8 mouse cellular contexts compared by ENCODE assay signal in the genomic region with DNA sequence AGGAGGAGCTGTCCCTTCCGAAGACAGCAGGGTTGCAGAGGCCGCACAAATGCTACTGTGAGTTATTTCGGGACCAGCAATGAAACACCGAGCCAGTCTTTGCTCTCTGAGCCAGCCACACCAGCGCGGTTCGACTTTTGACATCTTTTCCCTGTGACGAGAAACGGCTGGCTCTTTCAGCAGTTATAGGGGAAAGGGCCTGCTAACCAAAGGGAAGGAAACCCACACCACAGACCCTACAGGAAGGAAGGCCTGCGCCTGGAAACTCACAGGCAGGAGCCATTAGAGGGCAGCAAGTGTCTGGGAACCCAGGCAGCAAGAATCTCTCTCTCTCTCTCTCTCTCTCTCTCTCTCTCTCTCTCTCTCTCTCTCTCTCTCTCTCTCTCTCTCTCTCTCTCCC.
A peak's percentile ranks its signal among the peaks of the same experiment; 100 is the strongest.
DNase-seq lines count a peak whose midpoint lies in the region; ATAC-seq and TF ChIP-seq lines count a peak whose summit lies in the region.

No protein-coding gene starts in this region.

- TF ChIP-seq POLR2A in cerebellum, adult 2 months (IDR thresholded peaks at IDR 0.05; ENCODE audit: borderline replicate concordance, insufficient read depth, low read length), result no peak

- no peaks in the 10 kb centered on the region for H3K27me3 ChIP-seq in cerebellum, adult 2 months (ENCODE audit: control insufficient read depth, insufficient read depth, low read length)
- H3K27me3 ChIP-seq in hindbrain, embryonic 15.5 days, result no peaks in the 10 kb centered on the region
- no peaks in the 10 kb centered on the region for H3K27me3 ChIP-seq in limb, embryonic 11.5 days (ENCODE audit: control insufficient read depth, insufficient read depth, low read length)
- no peaks in the 10 kb centered on the region; the same call in 1 of the 2 replicates for H3K27me3 ChIP-seq in midbrain, embryonic 11.5 days (ENCODE audit: control insufficient read depth, insufficient read depth, low read length)
- H3K27me3 ChIP-seq in stomach, postnatal 0 days (ENCODE audit: control insufficient read depth, insufficient read depth, low read length), result no peaks in the 10 kb centered on the region

- no peaks in the 10 kb centered on the region; the same call in none of the 2 replicates for H3K4me1 ChIP-seq in cerebellum, adult 2 months (ENCODE audit: control insufficient read depth, insufficient read depth, low read length)
- peaks cover 20% of the 10 kb centered on the region for H3K4me1 ChIP-seq in hindbrain, embryonic 15.5 days (replicated peaks)
- peaks cover 12% of the 10 kb centered on the region for H3K4me1 ChIP-seq in limb, embryonic 11.5 days (ENCODE audit: control insufficient read depth, insufficient read depth, low read length)
- peaks cover 12% of the 10 kb centered on the region for H3K4me1 ChIP-seq in midbrain, embryonic 11.5 days (ENCODE audit: control insufficient read depth, insufficient read depth, low read length)
- peaks cover 4% of the 10 kb centered on the region for H3K4me1 ChIP-seq in stomach, postnatal 0 days (replicated peaks; ENCODE audit: control insufficient read depth, insufficient read depth)

- 19% methylated on average over 10 of the region's 10 CpGs for WGBS in cerebellum, adult 2 months
- WGBS in hindbrain, embryonic 15.5 days, result 18% methylated on average over 10 of the region's 10 CpGs
- 14% methylated on average over 10 of the region's 10 CpGs for WGBS in limb, embryonic 11.5 days
- WGBS in midbrain, embryonic 11.5 days, result 15% methylated on average over 10 of the region's 10 CpGs
- WGBS in stomach, postnatal 0 days, result 14% methylated on average over 10 of the region's 10 CpGs

- H3K27ac ChIP-seq in cerebellum, adult 2 months (ENCODE audit: insufficient read depth, low read length), result 0 out of 2 replicates have a peak overlapping the region, but pooled peaks have one; percentile 15
- H3K27ac ChIP-seq in hindbrain, embryonic 15.5 days (replicated peaks), result peak overlapping the region; percentile 64
- peak overlapping the region; percentile 68; the same call in 1 of the 2 replicates for H3K27ac ChIP-seq in limb, embryonic 11.5 days (replicated peaks; ENCODE audit: low read depth, low read length)
- no peak overlapping the region for H3K27ac ChIP-seq in midbrain, embryonic 11.5 days (ENCODE audit: low read depth, low read length)
- H3K27ac ChIP-seq in stomach, postnatal 0 days (replicated peaks), result peak overlapping the region; percentile 88

- DNase-seq in CD4-positive, CD25-positive, alpha-beta regulatory T cell, adult 2 months (ENCODE audit: low read depth, low spot score), result peak; percentile 33
- peak; percentile 24 to 37 for DNase-seq in cerebellum, adult 2 months
- peak; percentile 58 for DNase-seq in gastrocnemius, adult 18-20 months (ENCODE audit: low spot score)
- peak; percentile 73 for DNase-seq in limb, embryonic 11.5 days (ENCODE audit: low spot score)
- DNase-seq in midbrain, embryonic 11.5 days (ENCODE audit: low spot score, missing footprints), result peak; percentile 92
- peak; percentile 68 for DNase-seq in stomach, postnatal 0 days (ENCODE audit: low spot score)

- TF ChIP-seq EP300 in stomach, postnatal 0 days (optimal IDR thresholded peaks at IDR 0.05), result no peak

- H3K4me2 ChIP-seq in hindbrain, embryonic 15.5 days, result peak overlapping the region; percentile 46
- no peak overlapping the region for H3K4me2 ChIP-seq in limb, embryonic 11.5 days (ENCODE audit: low read depth, severe bottlenecking)
- no peak overlapping the region for H3K4me2 ChIP-seq in midbrain, embryonic 11.5 days
- no peak overlapping the region for H3K4me2 ChIP-seq in stomach, postnatal 0 days (replicated peaks; ENCODE audit: low read depth)

- TF ChIP-seq CTCF in cerebellum, adult 2 months (IDR thresholded peaks at IDR 0.05; ENCODE audit: borderline replicate concordance, insufficient read depth, low read depth, low read length), result no peak; the same call in 1 of the 2 replicates
- TF ChIP-seq CTCF in stomach, postnatal 0 days (IDR thresholded peaks at IDR 0.05; ENCODE audit: low read depth), result peak; percentile 77

- no peak overlapping the region for H3K4me3 ChIP-seq in cerebellum, adult 2 months (replicated peaks; ENCODE audit: insufficient read depth, low read depth, low read length)
- H3K4me3 ChIP-seq in hindbrain, embryonic 15.5 days, result no peak overlapping the region
- no peak overlapping the region for H3K4me3 ChIP-seq in limb, embryonic 11.5 days (ENCODE audit: low read depth, low read length)
- H3K4me3 ChIP-seq in midbrain, embryonic 11.5 days (ENCODE audit: low read depth, low read length), result no peak overlapping the region
- no peak overlapping the region for H3K4me3 ChIP-seq in stomach, postnatal 0 days (ENCODE audit: low read depth, low read length)

- no peak overlapping the region for H3K9ac ChIP-seq in hindbrain, embryonic 15.5 days
- no peak overlapping the region for H3K9ac ChIP-seq in limb, embryonic 11.5 days (ENCODE audit: low read length)
- peak overlapping the region; percentile 14; the same call in 1 of the 2 replicates for H3K9ac ChIP-seq in midbrain, embryonic 11.5 days (ENCODE audit: low read length)
- 0 out of 2 replicates have a peak overlapping the region, but pooled peaks have one; percentile 14 for H3K9ac ChIP-seq in stomach, postnatal 0 days (ENCODE audit: low read length)

- H3K36me3 ChIP-seq in hindbrain, embryonic 15.5 days, result no peaks in the 10 kb centered on the region
- H3K36me3 ChIP-seq in limb, embryonic 11.5 days (ENCODE audit: control insufficient read depth, insufficient read depth, low read length), result no peaks in the 10 kb centered on the region
- H3K36me3 ChIP-seq in midbrain, embryonic 11.5 days (ENCODE audit: control insufficient read depth, insufficient read depth, low read length), result no peaks in the 10 kb centered on the region
- H3K36me3 ChIP-seq in stomach, postnatal 0 days (ENCODE audit: control insufficient read depth, insufficient read depth, low read length), result no peaks in the 10 kb centered on the region

- ATAC-seq in CD4-positive, CD25-positive, alpha-beta regulatory T cell, adult 4 months, result no peak
- ATAC-seq in hindbrain, embryonic 15.5 days (ENCODE audit: low FRiP score, low read depth), result peak; percentile 66
- peak; percentile 70; the same call in 1 of the 2 replicates for ATAC-seq in limb, embryonic 11.5 days (ENCODE audit: insufficient number of reproducible peaks, low FRiP score, low TSS enrichment, low read depth)
- ATAC-seq in midbrain, embryonic 11.5 days (ENCODE audit: low FRiP score), result peak; percentile 61
- peak; percentile 71; the same call in 1 of the 2 replicates for ATAC-seq in stomach, postnatal 0 days (ENCODE audit: low FRiP score, low TSS enrichment)

- no peaks in the 10 kb centered on the region for H3K9me3 ChIP-seq in hindbrain, embryonic 15.5 days
- H3K9me3 ChIP-seq in limb, embryonic 11.5 days (ENCODE audit: control insufficient read depth, low read length), result no peaks in the 10 kb centered on the region
- no peaks in the 10 kb centered on the region for H3K9me3 ChIP-seq in midbrain, embryonic 11.5 days (ENCODE audit: control insufficient read depth, low read length)
- H3K9me3 ChIP-seq in stomach, postnatal 0 days (ENCODE audit: control insufficient read depth, low read length), result no peaks in the 10 kb centered on the region

Comparison
In these comparisons a context has a peak if more than half of its experiments do, and no peak if none do; other contexts are left out.
1. DNase-seq: peak in every context shown above with its lines; median percentile 92 in midbrain, embryonic 11.5 days; 73 in limb, embryonic 11.5 days; 68 in stomach, postnatal 0 days; 58 in gastrocnemius, adult 18-20 months; 33 in CD4-positive, CD25-positive, alpha-beta regulatory T cell, adult 2 months; 30 in cerebellum, adult 2 months.
2. H3K9ac ChIP-seq: peak in midbrain, embryonic 11.5 days (single experiment) and stomach, postnatal 0 days (single experiment); none in hindbrain, embryonic 15.5 days (single experiment) and limb, embryonic 11.5 days (single experiment).